Mouse (Mus musculus) neural tube, embryonic 15.5 days (tissue): ENCODE measurements at regions not wholly inside any gene's neighbourhood (a gene's known extent, or its start where the extent isn't known, plus 50 kb on each side); places are given as distances from the start of the nearest gene placed in this dataset.

ENCODE experiments used
- ATAC-seq: fragments of 200-750 bp; cut with Nextera tagmentation; 2 replicates; pipeline ENCODE4 v1.8.0; 2017; ENCODE audit warnings: mild to moderate bottlenecking, moderate TSS enrichment, moderate library complexity; ENCODE audit not compliant: low FRiP score
- H3K27ac ChIP-seq: fragments of 300-500 bp; sonication (generic); replicated peaks from 2 replicates; pipeline ENCODE4 v1.5.1; 2015; ENCODE audit warnings: mild to moderate bottlenecking, inconsistent platforms
- H3K27me3 ChIP-seq: fragments of 300-500 bp; sonication (generic); replicated peaks from 2 replicates; pipeline ENCODE4 v1.6.1; 2015; ENCODE audit warnings: inconsistent platforms
- H3K36me3 ChIP-seq: fragments of 300-500 bp; sonication (generic); 2 replicates; pipeline ENCODE4 v1.6.1; 2015; ENCODE audit warnings: inconsistent platforms
- H3K4me1 ChIP-seq: fragments of 300-500 bp; sonication (generic); 2 replicates; pipeline ENCODE4 v1.6.1; 2015; ENCODE audit warnings: inconsistent platforms
- H3K4me2 ChIP-seq: fragments of 300-500 bp; sonication (generic); 2 replicates; pipeline ENCODE4 v1.6.1; 2015; ENCODE audit warnings: inconsistent platforms, mild to moderate bottlenecking, moderate library complexity
- H3K4me3 ChIP-seq: fragments of 300-500 bp; sonication (generic); replicated peaks from 2 replicates; pipeline ENCODE4 v1.5.1; 2015; ENCODE audit warnings: mild to moderate bottlenecking, inconsistent platforms
- H3K9ac ChIP-seq: fragments of 300-500 bp; sonication (generic); replicated peaks from 2 replicates; pipeline ENCODE4 v1.6.1; 2015; ENCODE audit warnings: mild to moderate bottlenecking, inconsistent platforms
- H3K9me3 ChIP-seq: fragments of 300-500 bp; sonication (generic); replicated peaks from 2 replicates; pipeline ENCODE4 v1.6.1; 2016; ENCODE audit warnings: inconsistent platforms
- WGBS: fragments of 180-500 bp; shearing (Covaris S2); methylation state at CpG from one replicate; pipeline ENCODE4 v1.1.7; 2015; ENCODE audit warnings: mixed read lengths; 5-methylcytosine and 5-hydroxymethylcytosine counted together

DNA sequence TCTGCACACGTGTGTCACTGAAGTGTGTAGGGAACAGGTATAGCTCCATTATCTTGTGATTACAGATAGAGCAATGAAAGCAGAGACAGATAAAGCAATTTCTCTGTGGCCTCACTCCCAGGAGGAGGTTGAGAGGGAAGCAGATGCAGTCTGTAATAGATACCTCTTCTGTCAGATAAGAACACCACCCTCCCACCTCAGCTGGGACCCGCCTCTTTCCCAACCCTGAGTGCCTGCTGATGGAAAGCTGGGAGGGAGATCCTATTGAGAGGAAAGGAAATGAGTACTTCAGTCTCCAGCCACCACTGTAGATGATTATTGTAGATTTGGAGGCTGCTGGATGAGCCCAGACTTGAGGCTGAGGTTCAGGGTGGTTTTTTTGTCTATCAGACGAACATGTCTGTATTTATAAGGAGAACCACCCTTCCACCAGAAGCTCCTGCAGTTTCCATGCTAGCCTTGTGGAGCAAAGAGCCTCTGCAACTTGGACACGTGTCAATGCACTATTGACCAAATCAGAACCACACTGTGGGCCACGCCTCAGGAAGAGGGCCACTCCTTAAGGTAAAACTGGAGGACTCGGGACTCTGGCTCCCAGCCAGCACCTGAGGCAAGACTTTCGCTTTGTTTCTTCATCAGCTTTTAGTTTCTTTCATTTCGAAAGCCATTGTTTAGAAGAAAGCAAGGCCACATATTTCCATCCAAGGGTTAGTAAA lies 55.3 kb upstream of the Plekha5 start:
- ATAC-seq, result no peak
- Histone ChIP-seq H3K4me1 (no peaks in the 10 kb centered on the region), H3K4me3 (no peak overlapping the region), H3K36me3 (no peaks in the 10 kb centered on the region), H3K27ac (no peak overlapping the region), H3K9ac (no peak overlapping the region), H3K27me3 (no peaks in the 10 kb centered on the region), H3K4me2 (no peak overlapping the region), H3K9me3 (no peaks in the 10 kb centered on the region)
- 83% methylated on average over 8 of the region's 8 CpGs for WGBS

GRCm38 (mm10) chr6:140367303-140367702 lies 56.6 kb upstream of the Plekha5 start:
- Histone ChIP-seq H3K4me2 (no peak overlapping the region), H3K9ac (no peak overlapping the region), H3K4me3 (no peak overlapping the region), H3K27me3 (no peaks in the 10 kb centered on the region), H3K9me3 (no peaks in the 10 kb centered on the region), H3K36me3 (no peaks in the 10 kb centered on the region), H3K4me1 (no peaks in the 10 kb centered on the region), H3K27ac (no peak overlapping the region)
- ATAC-seq, result no peak
- WGBS, result 84% methylated on average over 6 of the region's 6 CpGs

DNA sequence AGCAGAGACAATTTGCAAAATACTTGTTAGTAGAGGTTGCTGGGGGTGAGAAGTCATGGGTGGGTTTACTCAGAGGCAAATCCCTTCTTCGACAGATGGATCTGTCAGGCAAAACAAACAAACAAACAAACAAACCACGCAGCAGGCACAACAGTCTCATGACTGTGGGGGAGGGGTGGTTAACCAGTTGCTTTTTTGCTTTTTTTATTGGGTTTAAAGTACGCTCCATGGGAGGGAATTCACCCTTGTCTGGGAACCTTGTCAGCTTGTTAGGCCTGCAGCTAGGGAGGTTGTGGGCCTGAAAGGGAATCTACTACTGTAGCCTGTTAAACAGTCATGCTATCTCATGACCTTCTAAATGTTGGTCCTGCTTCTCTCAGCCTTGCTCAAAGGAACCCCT lies 57.1 kb upstream of the Plekha5 start:
- no peaks in the 10 kb centered on the region for H3K4me1 ChIP-seq
- H3K9ac ChIP-seq, result no peak overlapping the region
- H3K36me3 ChIP-seq, result no peaks in the 10 kb centered on the region
- H3K27ac ChIP-seq, result no peak overlapping the region
- no peak for ATAC-seq
- H3K4me3 ChIP-seq, result no peak overlapping the region
- H3K9me3 ChIP-seq, result no peaks in the 10 kb centered on the region
- no peak overlapping the region for H3K4me2 ChIP-seq
- 60% methylated on average over 3 of the region's 3 CpGs for WGBS
- H3K27me3 ChIP-seq, result no peaks in the 10 kb centered on the region

GRCm38 (mm10) chr6:140360996-140361395 lies 62.9 kb upstream of the Plekha5 start:
- ATAC-seq, result no peak
- Histone ChIP-seq H3K4me3 (no peak overlapping the region), H3K36me3 (no peaks in the 10 kb centered on the region), H3K4me1 (no peaks in the 10 kb centered on the region), H3K9me3 (no peaks in the 10 kb centered on the region), H3K9ac (no peak overlapping the region), H3K27me3 (no peaks in the 10 kb centered on the region), H3K4me2 (no peak overlapping the region), H3K27ac (no peak overlapping the region)
- 60% methylated on average over 4 of the region's 4 CpGs for WGBS

- no peak overlapping the region for H3K4me3 ChIP-seq
- no peaks in the 10 kb centered on the region for H3K4me1 ChIP-seq
- H3K9ac ChIP-seq, result no peak overlapping the region
- no peak overlapping the region for H3K4me2 ChIP-seq
- WGBS, result 89% methylated on average over 2 of the region's 2 CpGs
- H3K36me3 ChIP-seq, result no peaks in the 10 kb centered on the region
- ATAC-seq, result no peak
- H3K27me3 ChIP-seq, result no peaks in the 10 kb centered on the region
- no peak overlapping the region for H3K27ac ChIP-seq
- H3K9me3 ChIP-seq, result no peaks in the 10 kb centered on the region
Measured at GRCm38 (mm10) chr6:140357901-140358300, 66.0 kb upstream of the Plekha5 start.

- Histone ChIP-seq H3K4me1 (no peaks in the 10 kb centered on the region), H3K4me2 (no peak overlapping the region), H3K27ac (no peak overlapping the region), H3K27me3 (no peaks in the 10 kb centered on the region), H3K4me3 (no peak overlapping the region), H3K36me3 (no peaks in the 10 kb centered on the region), H3K9ac (no peak overlapping the region), H3K9me3 (no peaks in the 10 kb centered on the region)
- no peak for ATAC-seq
- WGBS, result 88% methylated on average over 8 of the region's 8 CpGs
Measured at GRCm38 (mm10) chr6:140357300-140357699, 66.6 kb upstream of the Plekha5 start.

DNA sequence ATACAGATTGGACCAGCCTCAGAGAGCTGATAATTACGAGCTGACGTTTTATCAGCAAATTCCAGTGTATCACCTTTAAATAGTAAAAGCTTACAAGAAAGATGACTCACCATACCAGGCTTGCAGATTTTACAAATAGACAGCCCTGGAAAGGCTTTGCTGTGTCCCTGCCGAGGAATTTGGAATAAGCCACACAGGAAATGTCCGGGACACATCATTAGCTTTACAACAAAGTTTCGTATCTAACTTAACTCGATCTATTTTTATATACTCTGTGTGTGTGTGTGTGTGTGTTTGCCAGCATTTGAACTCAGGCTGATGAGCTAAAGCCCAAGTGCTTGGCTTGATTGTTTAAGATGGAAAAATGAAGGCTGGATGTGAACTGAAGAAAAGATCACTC lies 69.8 kb upstream of the Plekha5 start:
- 85% methylated on average over 6 of the region's 6 CpGs for WGBS

DNA sequence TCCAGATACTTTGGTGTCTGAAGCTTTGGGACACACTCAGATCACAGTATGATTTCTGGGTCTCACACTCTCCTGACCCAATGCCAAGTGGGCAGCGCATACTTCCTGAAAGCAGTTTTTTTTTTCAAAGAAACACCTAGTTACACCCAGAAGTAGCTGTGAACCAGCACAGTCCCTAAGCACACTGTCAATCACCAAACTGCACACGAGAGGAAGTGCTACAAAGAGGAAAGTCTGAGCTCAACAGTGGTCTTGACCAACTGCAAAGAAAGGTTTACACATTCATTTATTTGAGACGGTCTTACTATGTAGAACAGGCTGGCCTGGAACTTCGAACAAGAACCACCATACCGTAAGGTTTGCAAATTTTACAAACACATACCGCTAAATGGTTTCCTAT lies 70.2 kb upstream of the Plekha5 start:
- H3K9ac ChIP-seq, result no peak overlapping the region
- H3K4me2 ChIP-seq, result no peak overlapping the region
- no peaks in the 10 kb centered on the region for H3K27me3 ChIP-seq
- H3K27ac ChIP-seq, result no peak overlapping the region
- H3K4me1 ChIP-seq, result no peaks in the 10 kb centered on the region
- no peak overlapping the region for H3K4me3 ChIP-seq
- no peaks in the 10 kb centered on the region for H3K36me3 ChIP-seq
- H3K9me3 ChIP-seq, result no peaks in the 10 kb centered on the region
- 89% methylated on average over 6 of the region's 6 CpGs for WGBS
- no peak for ATAC-seq

More for the DNA sequence above, 69.8 kb upstream of the Plekha5 start:
- no peak overlapping the region for H3K4me2 ChIP-seq
- H3K4me1 ChIP-seq, result no peaks in the 10 kb centered on the region
- no peaks in the 10 kb centered on the region for H3K9me3 ChIP-seq
- H3K9ac ChIP-seq, result no peak overlapping the region
- no peak overlapping the region for H3K27ac ChIP-seq
- no peaks in the 10 kb centered on the region for H3K36me3 ChIP-seq
- no peak for ATAC-seq
- H3K4me3 ChIP-seq, result no peak overlapping the region
- no peaks in the 10 kb centered on the region for H3K27me3 ChIP-seq

DNA sequence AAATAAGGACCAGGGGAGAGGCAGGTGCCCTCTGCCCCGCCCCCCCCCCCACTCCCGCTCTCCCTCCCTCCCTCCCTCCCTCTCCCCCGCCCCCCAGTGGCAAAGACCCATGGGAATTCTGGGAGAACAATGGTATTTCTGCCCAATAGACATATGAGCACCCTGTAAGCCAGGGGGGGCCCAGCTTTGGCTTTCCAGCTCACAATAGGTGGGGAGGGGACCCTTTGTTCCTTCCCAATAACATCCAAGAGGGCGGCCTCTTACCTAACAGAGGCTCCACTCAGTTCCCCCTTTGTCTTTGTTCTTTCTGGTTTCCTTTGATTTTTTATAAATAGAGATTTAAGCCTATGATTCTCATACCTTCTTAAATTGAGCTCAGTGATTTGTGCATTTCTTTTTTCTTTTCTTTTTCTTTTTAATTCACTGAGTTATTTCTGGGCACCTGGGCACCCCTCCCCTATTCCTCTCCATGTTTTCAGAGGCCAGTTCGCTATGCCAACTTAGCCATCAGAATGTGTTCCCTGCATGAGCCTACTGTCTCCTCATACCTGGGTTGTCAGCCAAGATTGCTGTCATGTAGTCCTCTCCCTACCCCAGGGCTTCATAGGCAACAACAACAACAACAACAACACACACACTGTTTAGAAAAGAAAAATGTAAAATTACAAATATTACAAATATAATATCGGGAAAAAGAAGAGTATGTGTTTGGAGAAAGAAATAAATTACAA lies 72.3 kb upstream of the Plekha5 start:
- Histone ChIP-seq H3K4me3 (no peak overlapping the region), H3K27me3 (no peaks in the 10 kb centered on the region), H3K9me3 (no peaks in the 10 kb centered on the region), H3K9ac (no peak overlapping the region), H3K36me3 (no peaks in the 10 kb centered on the region), H3K4me2 (no peak overlapping the region), H3K4me1 (no peaks in the 10 kb centered on the region), H3K27ac (no peak overlapping the region)
- no peak for ATAC-seq
- 75% methylated on average over 5 of the region's 6 CpGs for WGBS

GRCm38 (mm10) chr6:140348578-140348977 lies 75.3 kb upstream of the Plekha5 start:
- no peaks in the 10 kb centered on the region for H3K27me3 ChIP-seq
- WGBS, result 94% methylated on average over 16 of the region's 16 CpGs

GRCm38 (mm10) chr6:140346929-140347328 lies 76.9 kb upstream of the Plekha5 start:
- H3K4me2 ChIP-seq, result no peak overlapping the region
- H3K9me3 ChIP-seq, result no peaks in the 10 kb centered on the region
- H3K9ac ChIP-seq, result no peak overlapping the region
- no peak for ATAC-seq
- no peaks in the 10 kb centered on the region for H3K27me3 ChIP-seq
- H3K36me3 ChIP-seq, result no peaks in the 10 kb centered on the region
- H3K4me1 ChIP-seq, result no peaks in the 10 kb centered on the region; the same call in 1 of the 2 replicates
- 87% methylated on average over 6 of the region's 6 CpGs for WGBS
- H3K4me3 ChIP-seq, result no peak overlapping the region
- H3K27ac ChIP-seq, result no peak overlapping the region

More at GRCm38 (mm10) chr6:140348578-140348977, 75.3 kb upstream of the Plekha5 start:
- no peak for ATAC-seq
- no peak overlapping the region for H3K4me2 ChIP-seq
- H3K4me3 ChIP-seq, result no peak overlapping the region
- no peaks in the 10 kb centered on the region for H3K9me3 ChIP-seq
- H3K9ac ChIP-seq, result no peak overlapping the region
- no peaks in the 10 kb centered on the region for H3K36me3 ChIP-seq
- no peak overlapping the region for H3K27ac ChIP-seq
- H3K4me1 ChIP-seq, result no peaks in the 10 kb centered on the region

DNA sequence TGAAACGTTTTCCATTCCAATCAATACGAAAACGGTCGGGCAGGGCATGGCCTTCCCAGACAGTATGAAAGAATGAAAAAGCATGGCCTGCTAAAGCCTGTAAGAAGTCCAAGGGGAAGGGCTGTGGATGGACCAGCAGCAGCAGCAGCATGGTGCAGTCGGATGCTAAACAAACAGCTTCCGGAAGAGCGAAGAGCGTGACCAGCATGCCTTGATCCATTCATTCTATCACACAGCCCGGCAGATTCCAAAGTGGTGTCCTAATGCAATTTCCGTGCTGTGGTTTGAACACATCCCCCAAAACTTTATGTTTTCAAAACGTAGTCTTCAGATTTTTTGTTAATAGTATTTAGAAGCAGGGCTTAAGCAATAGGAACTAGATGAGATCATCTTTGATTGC lies 80.2 kb upstream of the Plekha5 start:
- Histone ChIP-seq H3K27me3 (no peaks in the 10 kb centered on the region), H3K4me1 (peaks cover 5% of the 10 kb centered on the region; the same call in 1 of the 2 replicates), H3K9me3 (no peaks in the 10 kb centered on the region), H3K4me3 (no peak overlapping the region), H3K4me2 (no peak overlapping the region), H3K36me3 (no peaks in the 10 kb centered on the region), H3K9ac (no peak overlapping the region), H3K27ac (no peak overlapping the region)
- ATAC-seq, result no peak
- whole genome bisulfite sequencing, result 75% methylated on average over 11 of the region's 11 CpGs
